Mouse (Mus musculus) hindbrain, embryonic 12.5 days (tissue): ENCODE results near the gene Zc3h14. TPM values are rescaled to one million over a fixed set of nuclear protein-coding genes. Genes with fewer than 3 reads are reported as not detected.

Source experiments
- ATAC-seq: fragments of 200-750 bp; cut with Nextera tagmentation; 2 replicates; pipeline ENCODE4 v1.8.0; 2017; ENCODE audit warnings: moderate TSS enrichment; ENCODE audit not compliant: low FRiP score
- H3K27ac ChIP-seq: fragments of 300-500 bp; sonication (generic); 2 replicates; pipeline ENCODE4 v1.5.1; 2016; ENCODE audit warnings: mild to moderate bottlenecking
- H3K27me3 ChIP-seq: fragments of 300-500 bp; sonication (generic); 2 replicates; pipeline ENCODE4 v1.6.1; 2016; ENCODE audit warnings: mild to moderate bottlenecking
- H3K36me3 ChIP-seq: fragments of 300-500 bp; sonication (generic); 2 replicates; pipeline ENCODE4 v1.6.1; 2016; ENCODE audit warnings: mild to moderate bottlenecking
- H3K4me1 ChIP-seq: fragments of 300-500 bp; sonication (generic); 2 replicates; pipeline ENCODE4 v1.6.1; 2016
- H3K4me2 ChIP-seq: fragments of 300-500 bp; sonication (generic); replicated peaks from 2 replicates; pipeline ENCODE4 v1.6.1; 2016; ENCODE audit warnings: mild to moderate bottlenecking
- H3K4me3 ChIP-seq: fragments of 300-500 bp; sonication (generic); 2 replicates; pipeline ENCODE4 v1.5.1; 2016; ENCODE audit warnings: mild to moderate bottlenecking
- H3K9ac ChIP-seq: fragments of 300-500 bp; sonication (generic); 2 replicates; pipeline ENCODE4 v1.6.1; 2016; ENCODE audit warnings: mild to moderate bottlenecking, moderate library complexity
- H3K9me3 ChIP-seq: fragments of 300-500 bp; sonication (generic); replicated peaks from 2 replicates; pipeline ENCODE4 v1.6.1; 2016; ENCODE audit warnings: mild to moderate bottlenecking
- WGBS: fragments of 180-500 bp; shearing (Covaris S2); methylation state at CpG from one replicate; pipeline ENCODE4 v1.1.7; 2016; 5-methylcytosine and 5-hydroxymethylcytosine counted together
- polyA plus RNA-seq: library from polyadenylated mRNA; unstranded; fragments of >200 nt; fragmentation: Nextera tagmentation; extraction: Ambion mirVana; gene quantifications from 2 replicates; pipeline ENCODE4 v1.2.1, GENCODE M21; 2016

Zc3h14 gene
- polyA plus RNA-seq, 1 experiment from 2014 or later = 151 TPM

DNA sequence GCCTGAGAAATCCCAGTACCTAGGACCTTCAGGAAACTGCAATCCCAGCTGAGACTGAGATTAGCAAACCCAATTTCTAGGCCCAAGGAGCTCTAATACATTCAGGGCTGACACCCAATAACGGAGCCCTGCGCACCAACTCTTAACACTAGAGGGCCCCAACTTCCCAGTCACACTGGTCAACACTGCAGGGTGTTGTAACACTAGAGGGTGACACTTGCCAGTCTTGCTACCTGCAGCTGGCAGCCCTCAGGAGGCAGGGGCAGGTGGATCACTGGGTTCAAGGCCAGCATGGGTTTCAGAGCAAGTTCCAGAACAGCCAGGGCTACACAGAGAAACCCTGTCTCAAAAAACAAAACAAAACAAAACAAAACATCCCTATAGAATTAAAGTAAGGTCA is 633 bp upstream of the Zc3h14 start:
- Histone ChIP-seq H3K4me1 (peaks cover 22% of the 10 kb centered on the region), H3K9me3 (no peaks in the 10 kb centered on the region), H3K4me2 (no peak overlapping the region), H3K9ac (no peak overlapping the region), H3K4me3 (no peak overlapping the region), H3K27me3 (no peaks in the 10 kb centered on the region; the same call in 1 of the 2 replicates), H3K27ac (no peak overlapping the region), H3K36me3 (0 out of 2 replicates have a peak, but pooled peaks cover 2% of the 10 kb centered on the region)
- ATAC-seq = peak; percentile 46
- 8% methylated on average over 2 of the region's 2 CpGs for WGBS

DNA sequence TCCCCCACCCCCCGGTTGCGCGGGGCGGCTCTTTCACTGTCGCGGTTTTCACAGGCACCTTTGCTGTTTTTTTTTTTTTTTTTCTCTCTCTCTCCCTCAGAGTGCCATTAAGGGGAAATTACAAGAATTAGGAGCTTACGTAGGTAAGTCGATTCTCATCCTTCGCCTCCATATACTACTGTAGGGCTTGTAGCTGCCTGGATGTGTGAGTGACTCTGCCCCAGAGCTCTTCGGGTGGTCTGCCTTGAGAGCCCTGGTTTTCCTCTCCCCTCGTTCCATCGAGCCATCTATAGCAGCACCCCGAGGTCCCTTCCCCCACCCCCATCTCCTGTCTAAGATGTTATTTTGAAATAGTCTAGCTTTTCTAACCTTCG is 603 bp downstream of the Zc3h14 start:
- ATAC-seq = peak; percentile 63

DNA sequence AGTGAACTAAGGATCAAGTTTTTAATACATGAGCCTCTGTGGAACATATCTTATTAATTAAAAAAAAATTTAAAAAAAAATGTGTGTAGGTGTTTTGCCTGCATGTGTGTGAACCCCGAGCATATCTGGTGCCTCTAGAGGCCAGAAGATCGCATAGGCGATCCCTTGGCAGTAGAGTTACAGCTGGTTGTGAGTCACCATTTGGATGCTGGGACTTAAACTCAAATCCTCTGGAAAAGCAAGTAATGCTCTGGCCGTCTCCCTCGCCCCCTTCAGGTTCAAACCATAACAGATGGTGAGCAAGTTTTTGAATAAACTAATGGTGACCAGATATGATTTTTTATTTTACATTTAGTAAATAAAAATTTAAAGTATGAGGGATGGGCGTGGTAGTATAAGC is 10.9 kb downstream of the Zc3h14 start:
- no peak overlapping the region for H3K27ac ChIP-seq
- no peaks in the 10 kb centered on the region for H3K27me3 ChIP-seq
- ATAC-seq = no peak
- no peaks in the 10 kb centered on the region for H3K9me3 ChIP-seq
- WGBS = 91% methylated on average over 6 of the region's 6 CpGs
- peaks cover 64% of the 10 kb centered on the region for H3K36me3 ChIP-seq
- no peak overlapping the region for H3K9ac ChIP-seq
- no peak overlapping the region for H3K4me3 ChIP-seq
- no peaks in the 10 kb centered on the region for H3K4me1 ChIP-seq
- no peak overlapping the region for H3K4me2 ChIP-seq

More for the DNA sequence above, 603 bp downstream of the Zc3h14 start:
- Histone ChIP-seq H3K27ac (peak overlapping the region; percentile 95), H3K9me3 (no peaks in the 10 kb centered on the region), H3K27me3 (no peaks in the 10 kb centered on the region; the same call in 1 of the 2 replicates), H3K4me1 (peaks cover 24% of the 10 kb centered on the region), H3K4me2 (peak overlapping the region; percentile 73), H3K9ac (peak overlapping the region; percentile 95), H3K36me3 (0 out of 2 replicates have a peak, but pooled peaks cover 2% of the 10 kb centered on the region), H3K4me3 (peak overlapping the region; percentile 95)
- WGBS = 2% methylated on average over 14 of the region's 14 CpGs

DNA sequence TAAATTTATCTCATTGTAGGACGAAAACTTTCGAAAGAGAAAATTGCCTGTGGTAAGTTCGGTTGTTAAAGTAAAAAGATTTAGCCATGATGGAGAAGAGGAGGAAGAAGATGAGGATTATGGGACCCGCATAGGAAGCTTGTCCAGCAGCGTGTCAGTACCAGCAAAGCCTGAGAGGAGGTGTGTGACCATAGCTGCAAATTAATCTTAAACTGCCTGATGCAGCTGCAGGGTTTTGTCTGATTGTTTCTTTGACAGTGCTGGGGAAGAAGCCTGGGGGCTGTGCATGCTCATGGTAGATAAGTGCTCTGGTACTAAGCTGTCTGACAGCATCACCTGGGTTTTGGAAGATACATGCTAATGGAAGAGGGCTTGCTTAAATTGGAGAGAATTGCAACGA is 12.9 kb downstream of the Zc3h14 start:
- H3K9me3 ChIP-seq = no peaks in the 10 kb centered on the region
- no peak overlapping the region for H3K4me3 ChIP-seq
- H3K4me2 ChIP-seq = no peak overlapping the region
- no peaks in the 10 kb centered on the region for H3K4me1 ChIP-seq
- no peak overlapping the region for H3K27ac ChIP-seq
- WGBS = 92% methylated on average over 6 of the region's 6 CpGs
- H3K36me3 ChIP-seq = peaks cover 75% of the 10 kb centered on the region
- H3K9ac ChIP-seq = no peak overlapping the region
- no peak for ATAC-seq
- no peaks in the 10 kb centered on the region for H3K27me3 ChIP-seq

DNA sequence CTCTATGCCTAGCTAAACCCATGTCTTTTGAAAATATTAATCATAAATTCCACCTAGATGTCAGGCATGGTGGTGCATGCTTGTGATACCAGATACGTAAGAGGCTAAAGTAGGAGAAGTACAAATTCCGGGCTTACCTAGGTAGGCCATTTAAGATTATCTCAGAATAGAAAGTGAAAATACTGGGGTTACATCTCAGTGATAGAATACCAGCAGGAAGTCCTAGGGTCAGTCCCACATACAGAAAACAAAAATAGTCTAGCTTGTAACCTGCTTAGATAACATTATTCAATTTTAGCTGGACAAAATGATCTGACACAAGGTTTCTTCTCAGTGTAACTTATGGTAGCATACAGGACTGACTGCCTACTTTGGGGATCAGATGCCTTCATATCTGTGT is 19.5 kb downstream of the Zc3h14 start:
- no peaks in the 10 kb centered on the region for H3K4me1 ChIP-seq

DNA sequence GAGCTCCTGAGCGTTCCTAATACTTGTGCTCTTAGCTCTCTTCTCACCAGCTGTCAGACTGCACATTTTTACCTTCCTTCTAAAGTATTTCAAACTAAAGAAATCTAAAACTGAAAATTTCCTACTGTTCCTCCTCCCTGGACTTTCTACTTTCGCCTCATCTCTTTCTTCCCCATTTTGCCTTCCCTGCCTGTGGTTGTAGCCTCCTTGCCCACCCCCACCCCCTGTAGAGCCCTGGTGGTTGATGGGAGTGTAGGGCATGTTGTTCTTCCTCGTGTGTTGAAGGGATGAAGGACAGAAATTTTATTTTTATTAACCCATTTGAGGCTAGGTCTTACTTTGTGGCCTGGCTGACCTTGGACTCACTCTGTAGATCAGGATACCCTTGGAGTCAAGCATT is 30.7 kb downstream of the Zc3h14 start:
- Histone ChIP-seq H3K36me3 (peaks cover 82% of the 10 kb centered on the region), H3K9ac (no peak overlapping the region), H3K9me3 (no peaks in the 10 kb centered on the region), H3K4me1 (no peaks in the 10 kb centered on the region), H3K4me2 (no peak overlapping the region), H3K27me3 (no peaks in the 10 kb centered on the region), H3K27ac (no peak overlapping the region), H3K4me3 (no peak overlapping the region)
- 82% methylated on average over 3 of the region's 3 CpGs for WGBS
- no peak for ATAC-seq

More for the DNA sequence above, 19.5 kb downstream of the Zc3h14 start:
- no peak for ATAC-seq
- no peak overlapping the region for H3K4me3 ChIP-seq
- H3K27ac ChIP-seq = no peak overlapping the region
- no peaks in the 10 kb centered on the region for H3K9me3 ChIP-seq
- no peak overlapping the region for H3K4me2 ChIP-seq
- no peak overlapping the region for H3K9ac ChIP-seq
- 94% methylated on average over 2 of the region's 2 CpGs for WGBS
- peaks cover 79% of the 10 kb centered on the region for H3K36me3 ChIP-seq
- H3K27me3 ChIP-seq = no peaks in the 10 kb centered on the region

DNA sequence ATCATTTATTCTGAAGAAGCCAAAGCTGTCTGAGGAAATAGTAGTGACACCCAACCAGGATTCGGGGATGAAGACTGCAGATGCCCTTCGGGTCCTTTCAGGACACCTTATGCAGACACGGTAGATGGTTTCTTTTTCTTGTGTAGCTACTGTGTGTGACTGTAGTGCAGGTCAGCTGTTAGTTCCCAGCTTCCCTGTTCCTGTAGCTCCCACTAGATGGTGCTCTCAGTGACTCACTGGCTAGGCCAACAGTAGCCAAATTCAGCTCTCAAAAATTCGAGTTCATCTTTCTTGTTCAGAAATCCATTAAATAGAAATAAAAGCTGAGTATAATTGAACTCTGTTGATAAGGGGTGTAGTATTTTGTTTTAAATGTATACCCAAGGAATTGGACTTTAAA is 32.4 kb downstream of the Zc3h14 start:
- WGBS = 88% methylated on average over 4 of the region's 4 CpGs

DNA sequence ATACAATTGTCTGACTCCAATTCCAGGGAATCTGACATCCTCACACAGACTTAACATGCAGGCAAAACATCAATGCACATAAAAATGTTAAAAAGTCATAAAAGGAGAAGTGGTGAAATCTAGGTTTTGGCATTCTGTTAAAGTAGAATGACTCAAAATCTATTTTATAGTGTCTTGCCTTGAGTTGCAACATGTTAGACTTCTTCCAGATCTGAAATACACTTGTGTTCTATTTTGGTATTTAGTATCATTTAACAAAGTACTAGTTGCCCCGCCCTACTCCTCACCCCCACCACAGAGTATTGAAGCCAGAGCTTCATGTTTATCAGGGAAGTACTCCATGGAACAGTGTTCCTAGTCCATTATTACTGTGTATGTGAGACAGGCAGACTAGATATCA is 37.5 kb downstream of the Zc3h14 start:
- 96% methylated on average over 1 of the region's 1 CpGs for WGBS
- peaks cover 70% of the 10 kb centered on the region for H3K36me3 ChIP-seq

More for the DNA sequence above, 32.4 kb downstream of the Zc3h14 start:
- Histone ChIP-seq H3K4me1 (no peaks in the 10 kb centered on the region), H3K9me3 (no peaks in the 10 kb centered on the region), H3K9ac (no peak overlapping the region), H3K4me2 (no peak overlapping the region), H3K27me3 (no peaks in the 10 kb centered on the region), H3K4me3 (no peak overlapping the region), H3K36me3 (peaks cover 83% of the 10 kb centered on the region), H3K27ac (no peak overlapping the region)
- no peak for ATAC-seq

DNA sequence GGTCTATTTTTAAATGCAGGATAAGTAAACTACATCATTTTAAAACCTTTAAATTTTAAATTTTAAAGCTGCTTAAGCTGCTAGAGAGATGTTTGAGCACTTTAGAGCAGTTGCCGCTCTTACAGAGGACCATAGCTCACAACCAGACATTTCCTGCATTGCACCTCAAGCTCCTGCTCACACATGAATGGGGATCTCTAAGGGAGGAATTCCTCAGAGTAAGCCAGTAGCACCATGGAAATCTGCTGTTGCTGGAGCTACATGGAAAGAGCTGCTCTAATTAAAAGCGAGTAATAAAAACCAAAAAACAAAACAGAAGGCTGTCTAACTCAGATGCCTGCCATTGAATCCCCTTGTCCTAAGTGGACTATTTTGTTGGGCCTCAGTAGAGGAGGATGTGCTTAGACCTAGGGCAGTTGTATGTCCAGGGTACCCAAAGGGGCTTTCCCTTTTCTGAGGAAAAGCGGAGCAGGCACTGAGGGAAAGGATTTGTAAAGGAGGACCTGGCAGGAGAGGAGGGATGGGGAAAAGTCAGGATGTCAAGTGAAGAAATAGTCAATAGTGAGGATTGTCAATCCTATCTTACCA is 49.1 kb downstream of the Zc3h14 start:
- no peak overlapping the region for H3K9ac ChIP-seq
- 87% methylated on average over 3 of the region's 3 CpGs for WGBS
- no peaks in the 10 kb centered on the region for H3K27me3 ChIP-seq
- H3K4me1 ChIP-seq = no peaks in the 10 kb centered on the region
- no peak for ATAC-seq
- no peak overlapping the region for H3K27ac ChIP-seq
- H3K9me3 ChIP-seq = no peaks in the 10 kb centered on the region
- H3K36me3 ChIP-seq = peaks cover 63% of the 10 kb centered on the region
- H3K4me3 ChIP-seq = no peak overlapping the region
- no peak overlapping the region for H3K4me2 ChIP-seq

More for the DNA sequence above, 37.5 kb downstream of the Zc3h14 start:
- no peak overlapping the region for H3K4me3 ChIP-seq
- H3K9me3 ChIP-seq = no peaks in the 10 kb centered on the region
- H3K4me2 ChIP-seq = no peak overlapping the region
- H3K4me1 ChIP-seq = no peaks in the 10 kb centered on the region
- H3K27me3 ChIP-seq = no peaks in the 10 kb centered on the region
- H3K9ac ChIP-seq = no peak overlapping the region
- ATAC-seq = no peak
- no peak overlapping the region for H3K27ac ChIP-seq

DNA sequence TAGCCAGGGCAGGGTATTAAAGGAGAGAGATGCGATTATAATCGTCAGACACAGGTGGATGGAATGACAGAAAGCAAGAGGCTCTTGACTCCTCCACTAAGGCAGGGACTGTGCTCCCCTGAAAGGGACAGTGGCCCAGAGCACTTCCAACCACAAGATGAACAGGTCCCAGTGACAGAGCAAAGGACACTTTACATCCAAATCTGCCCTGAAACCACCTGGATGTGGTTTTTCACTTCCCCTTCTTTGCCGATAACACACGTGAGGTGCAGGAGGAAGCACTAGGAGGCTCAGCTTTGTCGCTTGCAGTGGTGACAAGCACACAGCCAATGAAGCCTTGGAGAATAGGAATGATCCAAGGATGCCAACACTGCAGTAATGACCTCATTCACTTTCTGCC is 53.6 kb downstream of the Zc3h14 start:
- no peak for ATAC-seq
- no peaks in the 10 kb centered on the region for H3K9me3 ChIP-seq
- no peaks in the 10 kb centered on the region for H3K27me3 ChIP-seq
- H3K4me3 ChIP-seq = no peak overlapping the region
- H3K4me1 ChIP-seq = no peaks in the 10 kb centered on the region
- peaks cover 43% of the 10 kb centered on the region for H3K36me3 ChIP-seq
- no peak overlapping the region for H3K4me2 ChIP-seq
- WGBS = 86% methylated on average over 5 of the region's 5 CpGs
- no peak overlapping the region for H3K9ac ChIP-seq
- no peak overlapping the region for H3K27ac ChIP-seq

DNA sequence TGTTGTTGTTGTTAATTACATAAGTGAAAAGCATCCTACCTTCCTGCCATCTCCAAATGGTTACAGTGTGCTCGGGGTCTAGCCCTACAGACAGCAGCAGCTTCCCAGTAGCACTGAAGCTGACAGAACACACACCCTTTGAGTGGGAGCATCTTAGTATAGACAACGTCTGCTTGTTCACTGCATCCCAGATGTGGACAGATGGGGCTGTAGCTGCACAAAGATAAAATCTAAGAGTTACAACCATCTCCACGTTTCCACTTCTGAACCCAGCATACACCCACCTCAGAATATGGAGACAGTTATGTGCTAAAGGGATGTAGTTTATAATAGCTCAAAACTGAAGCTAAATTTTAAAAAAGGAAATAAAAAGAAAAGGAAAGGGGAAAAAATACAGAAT is 55.5 kb downstream of the Zc3h14 start:
- H3K9me3 ChIP-seq = no peaks in the 10 kb centered on the region
- ATAC-seq = no peak
- H3K36me3 ChIP-seq = peaks cover 35% of the 10 kb centered on the region
- no peak overlapping the region for H3K4me2 ChIP-seq
- WGBS = 84% methylated on average over 3 of the region's 3 CpGs
- no peak overlapping the region for H3K4me3 ChIP-seq
- H3K27me3 ChIP-seq = no peaks in the 10 kb centered on the region
- H3K27ac ChIP-seq = no peak overlapping the region
- no peaks in the 10 kb centered on the region for H3K4me1 ChIP-seq
- H3K9ac ChIP-seq = no peak overlapping the region

DNA sequence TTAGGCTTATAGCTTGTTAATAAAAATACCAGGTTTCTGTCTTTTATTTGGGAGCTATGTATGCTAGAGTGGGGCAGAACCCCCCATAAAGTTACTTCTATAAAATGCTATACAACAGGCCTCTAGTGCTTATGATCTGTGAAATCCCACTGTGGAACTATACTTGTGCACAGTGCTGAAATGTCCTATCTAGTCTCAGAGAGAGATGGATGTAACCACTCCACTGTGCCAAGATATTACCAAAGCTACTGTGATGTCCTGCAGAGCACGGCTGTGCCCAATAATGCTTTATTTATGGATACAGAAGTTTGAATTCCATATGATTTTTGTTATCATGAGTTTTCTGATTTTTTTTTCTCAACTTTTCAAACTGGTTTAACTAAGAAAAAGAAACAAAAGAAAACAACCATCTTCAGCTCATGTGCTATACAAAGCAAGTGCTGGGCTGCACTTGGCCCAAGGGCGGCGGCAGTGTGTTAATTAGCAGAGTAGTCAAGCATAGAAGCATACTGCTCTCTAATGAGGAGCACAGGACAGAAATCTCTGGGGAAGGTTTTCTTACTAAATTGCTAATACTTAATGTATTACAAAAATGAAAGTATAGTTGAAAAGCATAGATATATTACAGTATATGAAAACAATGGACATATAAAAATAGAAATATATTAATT is 57.4 kb downstream of the Zc3h14 start:
- 76% methylated on average over 3 of the region's 3 CpGs for WGBS

DNA sequence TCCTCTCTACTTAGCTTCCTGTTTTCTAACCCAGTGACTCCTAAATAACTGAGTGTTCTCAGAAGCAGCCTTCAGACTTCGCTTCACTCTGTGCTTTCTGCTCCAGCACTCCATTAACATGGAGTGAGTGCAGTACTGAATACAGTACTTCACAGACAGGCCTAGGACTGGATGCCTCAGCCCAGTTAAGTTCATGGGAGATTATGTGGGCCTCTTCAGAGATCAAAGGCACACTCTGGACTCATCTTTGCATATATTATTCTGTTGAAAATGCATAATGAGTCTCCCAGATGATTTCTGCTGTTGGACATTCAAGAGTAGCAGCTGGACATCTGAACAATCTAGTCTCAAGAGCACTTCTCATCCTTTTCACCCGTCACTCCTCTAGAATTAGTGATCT is 74.0 kb downstream of the Zc3h14 start:
- WGBS = 74% methylated on average over 2 of the region's 2 CpGs
- H3K36me3 ChIP-seq = peaks cover 21% of the 10 kb centered on the region
- H3K4me3 ChIP-seq = no peak overlapping the region
- no peak overlapping the region; the same call in 1 of the 2 replicates for H3K27ac ChIP-seq
- no peak overlapping the region for H3K9ac ChIP-seq
- no peaks in the 10 kb centered on the region for H3K9me3 ChIP-seq
- H3K27me3 ChIP-seq = no peaks in the 10 kb centered on the region
- H3K4me2 ChIP-seq = no peak overlapping the region
- no peak for ATAC-seq
- H3K4me1 ChIP-seq = no peaks in the 10 kb centered on the region

More for the DNA sequence above, 57.4 kb downstream of the Zc3h14 start:
- Histone ChIP-seq H3K36me3 (peaks cover 25% of the 10 kb centered on the region), H3K4me1 (no peaks in the 10 kb centered on the region), H3K27me3 (no peaks in the 10 kb centered on the region), H3K27ac (no peak overlapping the region), H3K9ac (no peak overlapping the region), H3K4me2 (no peak overlapping the region), H3K4me3 (no peak overlapping the region), H3K9me3 (no peaks in the 10 kb centered on the region)
- no peak for ATAC-seq
